ENCODE assay signal across 12 mouse cellular contexts in the genomic region with DNA sequence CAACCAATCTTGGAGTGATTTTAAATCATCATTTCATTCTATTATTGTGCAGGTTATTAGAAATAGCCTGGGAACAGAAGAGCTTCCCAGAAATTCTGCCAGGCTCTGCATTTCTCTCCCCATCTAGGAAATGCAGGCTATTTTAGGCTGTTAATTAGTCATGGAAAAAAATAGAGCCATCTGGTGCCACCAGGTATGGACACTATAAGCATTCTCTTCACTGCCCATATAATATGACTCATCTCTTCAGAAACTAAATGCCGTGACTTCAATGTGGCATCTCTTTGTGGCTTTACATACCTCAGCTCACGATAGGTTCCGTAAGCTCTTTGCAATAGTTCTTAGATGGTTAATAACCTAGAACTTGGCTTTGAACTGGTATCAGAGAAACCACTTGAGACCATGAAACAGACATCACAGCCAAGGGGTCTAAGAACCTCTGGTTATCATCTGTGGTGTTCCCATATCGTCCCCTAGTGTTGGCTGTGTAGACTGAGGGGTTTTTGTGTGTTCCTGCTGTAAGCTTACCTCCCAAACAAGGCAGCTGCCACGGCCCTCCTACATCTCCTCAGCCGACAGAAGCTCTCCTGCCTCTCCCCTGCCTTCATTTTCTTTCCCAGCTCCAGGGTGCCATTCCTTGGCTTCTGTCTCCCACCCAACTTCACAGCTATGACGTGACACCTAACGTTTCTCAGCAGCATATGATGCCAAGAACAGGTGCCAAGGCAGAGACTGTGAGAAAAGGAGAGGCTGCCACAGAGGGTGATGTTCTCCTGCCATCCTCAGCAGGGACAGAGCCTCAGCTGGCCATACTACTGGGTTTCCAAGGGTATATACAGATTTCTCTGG. TPM values are rescaled to one million over a fixed set of nuclear protein-coding genes. Genes with fewer than 3 reads are reported as not detected.
DNase-seq lines count a peak whose midpoint lies in the region; ATAC-seq and TF ChIP-seq lines count a peak whose summit lies in the region.
"Had no signal": no experiment of that assay in that cellular context is flagged by ENCODE, and none has a peak within 500 bp of the region (broad histone marks: within the 10 kb centered on the region; RNA-seq: fewer than 3 reads in every experiment).

No protein-coding gene starts in this region.

- TF ChIP-seq CTCF in thymus, adult 2 months (IDR thresholded peaks at IDR 0.05; ENCODE audit: borderline replicate concordance, control insufficient read depth, extremely low read depth, insufficient read depth, low read length, poor library complexity) = no peak

- H3K27me3 ChIP-seq in thymus, adult 2 months (ENCODE audit: control insufficient read depth, insufficient read depth, low read length) = no peaks in the 10 kb centered on the region
- H3K27me3 ChIP-seq: lung, embryonic 15.5 days; midbrain, embryonic 13.5 days; stomach, embryonic 15.5 days had no signal

- no peaks in the 10 kb centered on the region for H3K36me3 ChIP-seq in thymus, adult 2 months (ENCODE audit: control insufficient read depth, insufficient read depth, low read length)
- H3K36me3 ChIP-seq: lung, embryonic 15.5 days; midbrain, embryonic 13.5 days; stomach, embryonic 15.5 days had no signal

- H3K27ac ChIP-seq in thymus, adult 2 months (ENCODE audit: control insufficient read depth, insufficient read depth, low read length) = no peak overlapping the region
- H3K27ac ChIP-seq: lung, embryonic 15.5 days; midbrain, embryonic 13.5 days; stomach, embryonic 15.5 days had no signal

- no peak for TF ChIP-seq POLR2A in thymus, adult 2 months (IDR thresholded peaks at IDR 0.05; ENCODE audit: control insufficient read depth, extremely low read depth, insufficient read depth, low read length, poor library complexity)

- no peak for DNase-seq in cerebellum, postnatal 4 days (ENCODE audit: low spot score in 2 of 2)
- peak; percentile 8 for DNase-seq in thymus, postnatal 4 days
- DNase-seq in thymus, adult 2 months = no peak
- peak; percentile 64 to 65 for DNase-seq in left cerebral cortex, adult 18-20 months (ENCODE audit: low spot score in 2 of 2)
- peak; percentile 78 for DNase-seq in telencephalon, adult 2 months (ENCODE audit: low read depth, low spot score)
- no peak for DNase-seq in B cell, adult 2 months
- DNase-seq in neural tube, embryonic 10.5 days (ENCODE audit: extremely low spot score, low spot score) = no peak
- DNase-seq: kidney, postnatal 10 days had no signal

- peak; percentile 86 for ATAC-seq in cerebellum, adult (ENCODE audit: insufficient number of reproducible peaks, low FRiP score, low TSS enrichment)
- ATAC-seq: midbrain, embryonic 13.5 days had no signal

- no peaks in the 10 kb centered on the region for H3K4me1 ChIP-seq in thymus, adult 2 months (replicated peaks; ENCODE audit: control insufficient read depth, insufficient read depth, low read length)
- H3K4me1 ChIP-seq: lung, embryonic 15.5 days; stomach, embryonic 15.5 days had no signal

- 76% methylated on average over 8 of the region's 8 CpGs for WGBS in thymus, adult 2 months

- no peak overlapping the region for H3K4me3 ChIP-seq in thymus, adult 2 months (ENCODE audit: control insufficient read depth, insufficient read depth, low read length)
- H3K4me3 ChIP-seq: lung, embryonic 15.5 days; midbrain, embryonic 13.5 days; stomach, embryonic 15.5 days had no signal

RNA-seq across cellular contexts. Expression of a gene that starts 27.9 kb away (rescaled TPM):
- polyA plus RNA-seq in thymus, adult 2 months (2012; rRNA removed) = 4.5 and 7.7 TPM in 2 replicates
- total RNA-seq in left cerebral cortex, adult 18-20 months (2021) = 10 to 100 TPM; 18.4 to 19.7 TPM

Comparison
In these comparisons a context has a peak if more than half of its experiments do, and no peak if none do; other contexts are left out.
1. DNase-seq: peak in thymus, postnatal 4 days (single experiment), left cerebral cortex, adult 18-20 months (2 of 2) and telencephalon, adult 2 months (single experiment); none in cerebellum, postnatal 4 days (0 of 2), thymus, adult 2 months (single experiment), B cell, adult 2 months (0 of 2) and neural tube, embryonic 10.5 days (single experiment).